Mouse (Mus musculus) forebrain, embryonic 16.5 days (tissue): ENCODE data around the gene Clmp. TPM values are rescaled to one million over a fixed set of nuclear protein-coding genes. Genes with fewer than 3 reads are reported as not detected.

ENCODE experiments used
- ATAC-seq: fragments of 200-750 bp; cut with Nextera tagmentation; 2 replicates; pipeline ENCODE4 v1.8.0; 2017; ENCODE audit warnings: mild to moderate bottlenecking, moderate library complexity
- H3K27ac ChIP-seq: fragments of 300-500 bp; sonication (generic); 2 replicates; pipeline ENCODE4 v1.5.1; 2014; ENCODE audit warnings: low read length, control low read depth
- H3K27me3 ChIP-seq: fragments of 300-500 bp; sonication (generic); replicated peaks from 2 replicates; pipeline ENCODE4 v1.6.1; 2014; ENCODE audit warnings: low read length; ENCODE audit not compliant: control insufficient read depth, insufficient read depth
- H3K36me3 ChIP-seq: fragments of 300-500 bp; sonication (generic); 2 replicates; pipeline ENCODE4 v1.6.1; 2014; ENCODE audit not compliant: control insufficient read depth, insufficient read depth
- H3K4me1 ChIP-seq: fragments of 300-500 bp; sonication (generic); replicated peaks from 2 replicates; pipeline ENCODE4 v1.6.1; 2014; ENCODE audit warnings: low read length; ENCODE audit not compliant: control insufficient read depth, insufficient read depth
- H3K4me2 ChIP-seq: fragments of 300-500 bp; sonication (generic); 2 replicates; pipeline ENCODE4 v1.6.1; 2014; ENCODE audit warnings: mild to moderate bottlenecking, low read length, control low read depth
- H3K4me3 ChIP-seq: fragments of 300-500 bp; sonication (generic); replicated peaks from 2 replicates; pipeline ENCODE4 v1.5.1; 2014; ENCODE audit warnings: mild to moderate bottlenecking, low read length, control low read depth
- H3K9ac ChIP-seq: fragments of 300-500 bp; sonication (generic); replicated peaks from 2 replicates; pipeline ENCODE4 v1.6.1; 2014; ENCODE audit warnings: low read depth, low read length, control low read depth
- H3K9me3 ChIP-seq: fragments of 300-500 bp; sonication (generic); 2 replicates; pipeline ENCODE4 v1.6.1; 2016; ENCODE audit warnings: low read length; ENCODE audit not compliant: control insufficient read depth
- WGBS: fragments of 180-500 bp; shearing (Covaris S2); extraction: QIAGEN DNeasy Blood & Tissue Kit; methylation state at CpG from one replicate; pipeline ENCODE4 v1.1.7; 2014; 5-methylcytosine and 5-hydroxymethylcytosine counted together
- polyA plus RNA-seq: library from polyadenylated mRNA; unstranded; fragments of >200 nt; fragmentation: Nextera tagmentation; extraction: Ambion mirVana; gene quantifications from 2 replicates; pipeline ENCODE4 v1.2.1, GENCODE M21; 2015

Gene Clmp
- polyA plus RNA-seq, 1 experiment from 2014 or later = 64.7 TPM

DNA sequence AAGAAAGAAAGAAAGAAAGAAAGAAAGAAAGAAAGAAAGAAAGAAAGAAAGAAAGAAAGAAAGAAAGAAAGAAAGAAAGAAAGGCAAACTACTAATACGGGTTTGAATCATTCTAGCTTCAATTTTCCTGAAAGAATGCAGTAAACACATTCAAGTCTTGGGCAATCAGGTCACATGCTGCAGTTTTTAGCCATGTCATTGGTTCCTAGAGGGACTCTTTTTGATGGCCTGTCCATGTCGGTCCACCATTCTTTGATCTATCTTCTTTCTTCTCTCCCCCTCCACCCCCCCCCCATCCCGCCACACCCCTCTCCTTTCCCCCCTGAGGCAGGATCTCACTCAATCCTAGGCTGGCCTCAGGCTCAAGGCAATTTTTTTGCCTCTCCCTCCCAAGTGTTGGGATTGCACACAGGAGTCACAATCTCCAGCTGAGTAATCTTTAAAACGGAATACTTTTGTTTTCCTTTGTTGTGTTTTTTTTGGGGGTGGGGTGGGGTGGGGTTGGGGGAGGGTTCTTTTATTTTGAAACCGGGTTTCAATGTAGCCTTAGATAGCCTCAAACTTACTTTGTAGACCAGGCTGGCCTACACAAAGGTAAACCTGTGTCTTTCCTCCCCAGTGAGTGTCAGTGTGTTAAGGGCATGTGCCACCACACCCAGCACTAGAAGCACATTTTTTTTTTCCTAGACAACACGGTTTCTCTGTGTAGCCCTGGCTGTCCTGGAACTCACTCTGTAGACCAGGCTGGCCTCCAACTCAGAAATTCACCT, 106.3 kb downstream of the Clmp start:
- WGBS = 62% methylated on average over 6 of the region's 6 CpGs
- Histone ChIP-seq H3K9me3 (no peaks in the 10 kb centered on the region), H3K9ac (no peak overlapping the region), H3K4me3 (no peak overlapping the region), H3K27ac (no peak overlapping the region), H3K4me1 (no peaks in the 10 kb centered on the region), H3K36me3 (no peaks in the 10 kb centered on the region), H3K4me2 (no peak overlapping the region), H3K27me3 (no peaks in the 10 kb centered on the region)
- ATAC-seq = no peak

DNA sequence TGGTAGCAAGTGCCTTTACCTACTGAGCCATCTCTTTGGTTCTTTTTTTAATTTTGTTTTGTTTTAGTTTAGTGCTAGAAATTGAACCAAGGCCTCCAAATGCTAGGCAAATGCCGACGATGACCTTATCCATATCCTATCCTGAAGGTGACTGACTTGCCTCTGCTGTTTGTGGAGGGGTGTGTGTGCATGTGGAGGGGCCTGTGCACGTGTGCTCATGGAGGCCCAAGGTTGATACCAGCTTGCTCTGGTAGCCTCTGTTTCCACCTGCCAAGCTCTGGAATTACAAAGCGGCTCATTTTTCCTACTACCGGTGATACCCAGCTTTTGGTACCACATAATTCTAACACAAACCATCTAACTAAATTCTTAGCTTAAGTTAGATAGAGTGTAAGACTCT, 107.8 kb downstream of the Clmp start:
- Histone ChIP-seq H3K9me3 (no peaks in the 10 kb centered on the region), H3K4me2 (no peak overlapping the region), H3K9ac (no peak overlapping the region), H3K27me3 (no peaks in the 10 kb centered on the region), H3K36me3 (no peaks in the 10 kb centered on the region), H3K4me1 (no peaks in the 10 kb centered on the region), H3K27ac (no peak overlapping the region), H3K4me3 (no peak overlapping the region)
- WGBS = 97% methylated on average over 5 of the region's 5 CpGs
- no peak for ATAC-seq

DNA sequence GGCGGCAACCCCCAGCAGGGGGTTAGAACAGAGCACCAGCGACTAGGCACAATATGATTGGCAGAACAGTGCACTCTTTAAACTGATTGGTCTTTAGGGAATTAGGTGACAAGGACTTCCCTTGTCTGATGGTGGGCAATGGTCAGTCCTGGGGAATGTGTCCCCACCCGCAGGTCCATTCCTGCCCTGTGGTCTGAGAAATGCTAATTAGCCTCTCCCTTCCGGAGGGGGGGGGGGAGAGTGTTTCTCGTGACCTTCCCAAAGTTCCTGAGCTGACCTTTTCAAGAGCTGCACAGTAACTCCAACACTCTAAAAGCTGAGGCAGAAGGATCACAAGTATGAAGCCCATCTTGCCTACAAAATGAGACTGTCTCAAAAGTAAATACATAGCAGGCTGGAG, 108.5 kb downstream of the Clmp start:
- Histone ChIP-seq H3K4me3 (no peak overlapping the region), H3K36me3 (no peaks in the 10 kb centered on the region), H3K4me1 (peaks cover 4% of the 10 kb centered on the region), H3K9me3 (no peaks in the 10 kb centered on the region), H3K27ac (no peak overlapping the region), H3K9ac (no peak overlapping the region), H3K4me2 (no peak overlapping the region), H3K27me3 (no peaks in the 10 kb centered on the region)
- no peak for ATAC-seq
- WGBS = 34% methylated on average over 5 of the region's 5 CpGs

DNA sequence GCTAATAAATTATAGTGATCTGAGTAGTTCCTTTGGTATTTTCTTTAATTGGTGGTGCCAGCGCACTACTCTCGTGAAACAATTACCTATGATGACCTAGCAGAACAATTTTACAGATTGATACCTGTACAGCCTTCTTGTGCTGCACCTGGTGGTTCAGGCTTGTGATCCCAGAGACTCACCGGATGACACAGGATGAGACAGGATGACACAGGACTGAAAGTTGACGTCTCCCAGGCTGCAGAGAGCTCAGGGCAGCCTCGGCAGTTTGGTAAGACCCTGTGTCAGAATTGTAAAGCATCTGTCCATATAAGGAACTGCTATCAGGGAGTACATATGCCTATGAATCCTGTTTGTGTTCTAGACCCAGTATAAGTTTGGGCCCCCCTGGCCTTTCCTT, 109.2 kb downstream of the Clmp start:
- no peak overlapping the region for H3K27ac ChIP-seq
- WGBS = 79% methylated on average over 5 of the region's 5 CpGs

DNA sequence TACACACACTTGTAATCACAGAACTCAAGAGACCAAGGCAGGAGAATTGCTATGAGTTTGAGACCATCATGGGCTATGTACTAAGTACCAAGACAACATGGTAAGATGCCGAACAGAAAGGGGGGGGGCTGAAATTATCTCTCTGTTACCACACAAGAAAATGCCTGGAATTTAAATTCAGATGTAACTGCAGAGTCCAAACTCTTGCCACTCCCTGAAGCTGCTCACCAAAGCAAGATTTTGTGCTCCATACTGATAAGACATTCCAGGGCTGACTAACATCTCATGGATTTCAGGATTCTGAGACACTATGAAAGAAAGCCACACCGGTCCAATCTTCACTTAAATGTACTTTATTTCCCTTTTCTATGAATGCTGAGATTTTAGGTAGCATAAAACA, 109.8 kb downstream of the Clmp start:
- ATAC-seq = no peak
- Histone ChIP-seq H3K27ac (no peak overlapping the region), H3K36me3 (no peaks in the 10 kb centered on the region), H3K27me3 (no peaks in the 10 kb centered on the region), H3K9me3 (no peaks in the 10 kb centered on the region), H3K4me2 (no peak overlapping the region), H3K9ac (no peak overlapping the region), H3K4me3 (no peak overlapping the region), H3K4me1 (peaks cover 4% of the 10 kb centered on the region)
- WGBS = 95% methylated on average over 2 of the region's 2 CpGs

More for the DNA sequence above, 109.2 kb downstream of the Clmp start:
- ATAC-seq = no peak
- Histone ChIP-seq H3K4me3 (no peak overlapping the region), H3K4me1 (peaks cover 4% of the 10 kb centered on the region), H3K9me3 (no peaks in the 10 kb centered on the region), H3K9ac (no peak overlapping the region), H3K27me3 (no peaks in the 10 kb centered on the region), H3K4me2 (no peak overlapping the region), H3K36me3 (no peaks in the 10 kb centered on the region)

DNA sequence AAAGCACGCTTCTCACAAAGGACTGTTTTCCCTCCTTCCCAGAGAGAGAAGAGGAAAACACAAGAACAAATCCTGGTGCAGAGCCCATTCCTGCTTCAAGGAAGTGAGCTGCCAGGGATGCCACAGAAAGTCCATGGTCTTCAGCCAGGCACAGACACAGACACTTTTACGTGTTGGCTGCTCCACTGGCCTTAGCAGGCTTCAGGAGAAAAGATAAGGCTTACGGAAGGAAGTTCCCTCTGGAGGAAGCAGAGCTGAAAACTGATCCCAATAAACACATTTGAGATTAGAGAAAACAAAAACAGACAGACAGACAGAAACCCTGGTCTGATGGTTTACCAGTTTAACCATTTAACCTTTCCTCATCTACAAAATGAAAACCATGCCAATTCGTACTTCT, 110.3 kb downstream of the Clmp start:
- Histone ChIP-seq H3K4me1 (peaks cover 4% of the 10 kb centered on the region), H3K27ac (no peak overlapping the region), H3K4me2 (no peak overlapping the region), H3K36me3 (no peaks in the 10 kb centered on the region), H3K4me3 (no peak overlapping the region), H3K9ac (no peak overlapping the region), H3K27me3 (no peaks in the 10 kb centered on the region), H3K9me3 (no peaks in the 10 kb centered on the region)
- ATAC-seq = no peak
- WGBS = 81% methylated on average over 4 of the region's 4 CpGs

DNA sequence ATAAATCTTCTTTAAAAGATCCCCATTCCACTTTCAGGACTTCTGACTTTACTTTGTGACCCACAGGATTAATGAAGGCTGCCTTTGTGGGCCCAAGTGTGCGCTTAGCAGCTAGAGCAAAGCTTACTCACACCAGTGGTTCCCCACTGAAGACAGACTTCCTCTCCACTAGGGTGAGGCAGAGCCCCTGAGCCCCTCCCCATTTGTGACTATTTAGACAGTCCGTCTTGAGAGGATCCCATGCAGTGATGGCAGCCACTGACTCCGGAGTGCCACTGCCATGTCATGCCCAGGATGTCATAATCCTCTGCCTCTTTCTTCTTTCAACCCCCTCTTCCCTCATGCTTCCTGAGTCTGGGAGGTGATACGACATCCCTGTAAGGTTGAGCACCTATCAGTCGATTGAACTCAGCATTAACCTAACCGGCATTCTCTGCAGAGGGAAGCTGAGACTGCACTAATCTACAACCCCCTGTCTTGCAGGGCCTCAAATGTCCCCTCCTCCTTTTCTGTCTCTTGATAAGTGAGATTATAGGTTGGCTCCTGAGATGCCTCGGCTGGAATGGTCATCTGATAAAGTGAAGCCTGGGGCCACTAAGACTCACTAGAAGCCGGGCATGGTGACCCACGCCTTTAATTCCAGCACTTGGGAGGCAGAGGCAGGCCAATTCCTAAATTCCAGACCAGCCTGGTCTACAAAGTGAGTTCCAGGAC, 112.6 kb downstream of the Clmp start:
- peaks cover 5% of the 10 kb centered on the region for H3K4me1 ChIP-seq
- H3K9ac ChIP-seq = no peak overlapping the region
- H3K27me3 ChIP-seq = no peaks in the 10 kb centered on the region
- H3K4me2 ChIP-seq = no peak overlapping the region
- H3K36me3 ChIP-seq = peaks cover under 1% of the 10 kb centered on the region
- 81% methylated on average over 9 of the region's 9 CpGs for WGBS
- no peak for ATAC-seq
- H3K4me3 ChIP-seq = no peak overlapping the region
- H3K27ac ChIP-seq = no peak overlapping the region
- no peaks in the 10 kb centered on the region for H3K9me3 ChIP-seq

DNA sequence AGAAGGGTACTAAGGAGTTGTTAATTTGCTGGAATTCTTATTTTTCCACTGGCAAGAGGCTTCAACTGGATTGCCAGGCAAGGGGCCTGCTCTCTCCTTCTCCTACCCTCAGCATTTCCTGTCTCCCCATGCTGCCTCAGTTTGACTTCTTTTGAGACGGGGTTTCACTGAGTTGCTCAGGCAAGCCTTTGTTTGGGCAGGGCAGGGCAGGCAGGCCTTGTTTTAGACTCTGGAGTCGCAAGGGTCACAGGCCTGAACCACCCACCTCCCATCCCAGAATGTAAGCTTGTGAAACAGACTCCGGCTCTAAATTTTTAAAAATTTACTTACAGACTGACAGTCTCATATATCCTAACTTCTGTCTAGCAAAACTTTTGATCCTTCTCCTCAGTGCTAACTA, 113.3 kb downstream of the Clmp start:
- H3K9ac ChIP-seq = 0 out of 2 replicates have a peak overlapping the region, but pooled peaks have one; percentile 39
- peaks cover 12% of the 10 kb centered on the region for H3K4me1 ChIP-seq
- H3K36me3 ChIP-seq = peaks cover 8% of the 10 kb centered on the region

DNA sequence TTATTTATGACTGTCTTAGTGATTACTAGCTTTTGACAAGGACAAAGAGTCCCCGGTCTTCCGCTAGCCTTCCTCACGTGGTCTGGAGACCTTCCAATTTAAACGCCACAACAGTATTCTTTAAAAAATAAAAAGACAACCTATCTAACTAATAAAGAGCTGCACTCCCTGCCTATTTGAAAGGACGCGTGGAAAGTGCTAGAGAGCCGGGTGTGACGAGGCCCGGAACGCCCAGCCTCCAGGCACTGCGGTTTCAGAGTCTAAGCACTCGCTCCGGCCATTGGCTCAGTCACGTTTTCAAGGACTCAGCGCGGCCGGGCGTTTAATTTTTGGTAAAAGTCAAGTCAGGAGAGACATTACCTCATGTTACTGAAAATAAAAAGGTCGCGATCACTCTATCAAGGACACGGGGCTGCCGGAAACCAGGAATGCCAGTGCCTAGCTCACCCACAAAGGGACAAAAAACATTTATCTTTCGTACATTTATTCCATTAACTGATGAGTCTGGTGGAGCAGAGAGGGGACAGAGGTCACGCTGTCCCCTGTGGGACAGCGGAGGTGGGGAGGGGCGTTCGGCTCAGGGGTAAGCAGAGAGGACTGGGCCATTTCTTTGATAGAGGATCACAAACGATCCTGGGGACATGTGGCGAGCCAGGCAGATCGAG, 114.2 kb downstream of the Clmp start:
- Histone ChIP-seq H3K27me3 (no peaks in the 10 kb centered on the region), H3K36me3 (peaks cover 13% of the 10 kb centered on the region), H3K4me3 (peak overlapping the region; percentile 50), H3K9me3 (no peaks in the 10 kb centered on the region), H3K4me1 (peaks cover 20% of the 10 kb centered on the region), H3K9ac (peak overlapping the region; percentile 84), H3K4me2 (peak overlapping the region; percentile 87), H3K27ac (peak overlapping the region; percentile 96)
- ATAC-seq = peak; percentile 20
- under 1% methylated on average over 30 of the region's 30 CpGs for WGBS

More for the DNA sequence above, 113.3 kb downstream of the Clmp start:
- 49% methylated on average over 3 of the region's 3 CpGs for WGBS
- H3K27me3 ChIP-seq = no peaks in the 10 kb centered on the region
- H3K4me2 ChIP-seq = no peak overlapping the region; the same call in 1 of the 2 replicates
- H3K4me3 ChIP-seq = no peak overlapping the region
- peak overlapping the region; percentile 60 for H3K27ac ChIP-seq
- H3K9me3 ChIP-seq = no peaks in the 10 kb centered on the region
- no peak for ATAC-seq
